Mouse (Mus musculus): ENCODE measurements at regions not wholly inside any gene's neighbourhood (a gene's known extent, or its start where the extent isn't known, plus 50 kb on each side); places are given as distances from the start of the nearest gene placed in this dataset.

DNA sequence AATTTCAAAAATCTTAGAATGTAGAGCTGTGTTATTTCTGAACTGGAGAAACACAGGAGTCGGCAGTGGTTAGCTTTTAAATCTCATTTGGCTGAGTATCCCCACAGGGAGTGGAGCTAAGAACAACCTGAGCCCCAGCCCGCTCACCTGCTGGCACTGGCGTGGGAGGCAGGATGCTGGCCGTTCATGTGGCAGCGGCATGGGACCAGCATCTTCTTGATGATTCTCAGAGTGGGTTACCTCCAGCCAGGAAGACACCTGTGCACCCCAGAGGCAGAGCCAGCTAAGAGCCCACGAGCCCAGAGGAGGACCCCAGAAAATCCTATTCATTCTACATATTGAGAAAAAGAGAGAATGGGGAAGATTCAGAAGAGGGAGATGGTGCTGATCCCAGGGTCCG, 181.7 kb downstream of the Vrk1 start:
- DNase-seq (ENCODE audit: low spot score) = no peak

- DNase-seq (ENCODE audit: low spot score) = no peak
These were observed 189.3 kb downstream of the Vrk1 start for GRCm38 (mm10) chr12:106199302-106199701.

- no peak for DNase-seq (ENCODE audit: low spot score)
These were observed 193.5 kb downstream of the Vrk1 start for GRCm38 (mm10) chr12:106203526-106203925.

DNA sequence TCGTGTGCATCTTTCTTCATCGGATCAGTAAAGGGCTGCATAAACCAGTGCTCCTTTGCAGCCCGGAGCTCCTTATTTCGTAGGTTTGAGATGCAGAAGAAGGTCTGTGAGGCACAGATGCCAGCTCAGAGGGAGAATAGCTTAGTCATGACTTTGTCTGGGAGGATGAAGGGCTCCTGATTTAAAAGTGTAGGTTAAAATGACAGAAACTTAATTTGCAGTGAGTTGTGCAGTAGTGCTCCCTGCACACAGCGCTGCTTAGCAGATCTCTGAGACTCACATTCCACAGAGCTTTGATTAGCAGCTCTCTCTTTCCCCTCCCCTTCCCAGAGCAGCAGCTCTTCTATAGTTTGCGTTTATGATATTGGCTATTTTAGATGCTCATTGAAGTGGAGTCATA, 200.9 kb downstream of the Vrk1 start:
- DNase-seq (ENCODE audit: low spot score) = no peak

DNA sequence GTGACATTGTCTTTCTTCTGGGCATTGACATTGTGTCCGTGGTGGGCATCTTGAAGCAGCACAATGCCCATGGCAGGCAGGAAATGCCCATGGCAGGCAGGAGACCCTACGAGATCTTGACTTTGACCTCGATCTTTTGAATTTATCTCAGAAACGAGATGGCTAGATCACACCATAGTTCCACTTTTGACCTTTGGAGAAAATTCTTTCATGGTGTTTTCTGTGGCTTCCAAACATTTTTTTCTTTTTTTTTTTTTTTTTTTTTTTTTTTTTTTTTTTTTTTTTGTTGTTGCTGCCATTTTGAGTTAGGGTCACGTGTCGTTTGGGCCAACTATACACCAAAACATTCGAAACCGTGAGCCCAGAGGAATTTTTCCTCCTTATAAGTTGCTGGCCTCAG, 201.5 kb downstream of the Vrk1 start:
- DNase-seq (ENCODE audit: low spot score) = no peak

GRCm38 (mm10) chr12:106212397-106212796, 202.4 kb downstream of the Vrk1 start:
- no peak for DNase-seq (ENCODE audit: low spot score)

DNA sequence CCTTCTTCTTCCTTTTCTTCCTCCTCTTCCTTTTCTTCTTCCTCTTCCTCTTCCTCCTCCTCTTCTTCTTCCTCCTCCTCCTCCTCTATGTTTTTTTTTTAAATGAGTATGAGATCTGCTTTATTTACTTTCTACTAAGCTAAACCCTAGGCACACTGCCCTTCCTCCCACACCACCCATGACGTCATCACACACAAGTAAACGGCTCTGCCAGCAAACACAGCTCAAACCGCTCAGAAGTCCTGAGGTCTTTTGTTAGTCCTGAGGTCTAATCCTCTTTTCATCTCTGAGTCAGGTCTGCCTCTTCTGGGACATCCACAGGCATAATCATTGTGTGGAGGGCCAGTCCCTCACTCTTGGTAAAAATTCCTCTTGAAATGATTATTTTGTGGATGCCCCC, 210.0 kb downstream of the Vrk1 start:
- DNase-seq (ENCODE audit: low spot score) = no peak

DNA sequence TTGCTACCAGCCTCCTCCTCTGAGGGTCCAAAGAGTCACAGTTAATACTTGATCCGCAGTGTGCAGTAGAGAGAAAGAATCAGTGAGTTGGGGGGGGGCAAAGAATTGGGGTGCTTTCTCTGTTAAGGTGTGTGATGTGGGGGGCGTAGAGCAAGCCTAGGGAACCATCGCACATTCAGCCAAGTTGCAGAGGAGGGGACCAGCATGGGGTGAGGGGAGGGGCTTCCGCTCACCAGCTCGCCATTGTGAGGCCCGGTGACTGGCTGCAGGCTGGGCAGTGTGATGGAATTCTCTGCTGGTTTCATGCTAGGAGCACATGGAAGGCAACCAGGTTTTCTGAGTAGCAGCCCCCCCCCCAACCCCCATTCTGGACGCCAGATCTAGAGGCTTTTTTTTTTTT, 216.2 kb downstream of the Vrk1 start:
- DNase-seq (ENCODE audit: low spot score) = no peak

- DNase-seq (ENCODE audit: low spot score) = no peak
These were observed 216.9 kb downstream of the Vrk1 start for GRCm38 (mm10) chr12:106226776-106227562.

DNA sequence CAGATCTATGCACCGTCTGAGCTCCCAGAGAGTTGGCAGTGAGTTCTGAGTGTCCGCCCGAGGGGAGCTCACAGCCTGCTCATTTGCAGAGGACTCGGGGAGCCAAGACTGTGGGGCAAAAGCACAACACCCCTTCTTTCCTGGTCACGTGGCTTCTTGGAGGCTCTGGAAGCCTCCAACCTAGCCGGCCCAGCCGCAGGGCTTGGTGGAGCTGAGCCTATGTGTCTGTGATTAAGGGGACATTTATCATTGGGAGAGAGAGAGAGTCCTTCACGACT, 217.5 kb downstream of the Vrk1 start:
- no peak for DNase-seq (ENCODE audit: low spot score)

DNA sequence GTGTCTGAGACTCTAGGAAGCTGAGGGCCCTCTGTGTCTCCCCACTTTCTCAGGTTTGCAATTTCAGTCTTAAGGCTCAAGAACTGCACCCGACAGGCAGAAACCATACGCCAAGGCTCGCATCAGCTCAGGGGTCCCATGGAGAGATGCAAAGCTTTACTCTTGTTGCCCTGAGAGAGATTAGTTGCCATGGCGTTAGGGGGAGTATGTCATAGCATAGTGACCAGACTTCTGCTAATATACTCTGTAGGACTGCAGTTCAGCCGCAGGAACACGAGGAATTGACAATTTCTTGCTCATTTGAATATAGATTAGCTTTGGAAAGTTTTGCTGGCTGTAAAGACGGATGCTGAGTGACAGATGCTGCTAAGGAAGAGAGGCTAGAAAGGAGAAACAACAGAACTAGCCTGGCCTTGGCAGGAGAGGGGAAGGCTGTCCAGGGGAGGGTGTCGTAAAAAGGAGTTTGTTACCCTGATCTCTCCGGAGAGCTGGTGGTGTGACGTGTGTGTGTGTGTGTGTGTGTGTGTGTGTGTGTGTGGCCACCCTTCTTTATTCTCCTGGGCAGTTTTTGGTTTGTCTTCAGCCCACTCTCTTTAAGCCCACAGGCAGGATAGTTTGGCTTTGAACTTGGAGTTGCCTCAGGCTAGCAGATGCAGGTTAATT, 235.3 kb downstream of the Vrk1 start:
- DNase-seq (ENCODE audit: low spot score) = no peak

- DNase-seq (ENCODE audit: low spot score) = no peak
These were observed 263.6 kb downstream of the Vrk1 start for GRCm38 (mm10) chr12:106273591-106273990.

DNA sequence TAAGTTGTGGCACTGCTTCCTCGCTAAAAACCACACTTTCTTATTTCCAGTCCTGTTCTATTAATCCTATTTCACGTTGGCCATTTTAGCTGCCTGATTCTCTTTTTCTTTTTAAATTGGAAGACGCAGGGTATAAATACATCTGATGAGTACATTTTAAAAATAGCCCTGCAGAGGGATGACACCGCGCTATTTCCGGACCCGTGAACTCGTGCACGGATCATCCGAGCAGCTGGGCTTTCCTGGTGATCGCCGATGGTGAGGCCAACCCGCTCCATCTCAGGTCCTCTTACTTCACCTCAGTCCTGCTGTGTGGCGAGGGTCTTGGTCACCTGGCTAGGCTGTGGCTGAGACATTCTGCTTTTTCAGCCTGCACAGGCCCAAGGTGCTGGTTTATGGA, 267.9 kb downstream of the Vrk1 start:
- no peak for DNase-seq (ENCODE audit: low spot score)

- no peak for DNase-seq (ENCODE audit: low spot score)
These were observed 272.6 kb downstream of the Vrk1 start for GRCm38 (mm10) chr12:106282491-106283106.

GRCm38 (mm10) chr12:106284814-106285213, 274.8 kb downstream of the Vrk1 start:
- DNase-seq (ENCODE audit: low spot score) = no peak

DNA sequence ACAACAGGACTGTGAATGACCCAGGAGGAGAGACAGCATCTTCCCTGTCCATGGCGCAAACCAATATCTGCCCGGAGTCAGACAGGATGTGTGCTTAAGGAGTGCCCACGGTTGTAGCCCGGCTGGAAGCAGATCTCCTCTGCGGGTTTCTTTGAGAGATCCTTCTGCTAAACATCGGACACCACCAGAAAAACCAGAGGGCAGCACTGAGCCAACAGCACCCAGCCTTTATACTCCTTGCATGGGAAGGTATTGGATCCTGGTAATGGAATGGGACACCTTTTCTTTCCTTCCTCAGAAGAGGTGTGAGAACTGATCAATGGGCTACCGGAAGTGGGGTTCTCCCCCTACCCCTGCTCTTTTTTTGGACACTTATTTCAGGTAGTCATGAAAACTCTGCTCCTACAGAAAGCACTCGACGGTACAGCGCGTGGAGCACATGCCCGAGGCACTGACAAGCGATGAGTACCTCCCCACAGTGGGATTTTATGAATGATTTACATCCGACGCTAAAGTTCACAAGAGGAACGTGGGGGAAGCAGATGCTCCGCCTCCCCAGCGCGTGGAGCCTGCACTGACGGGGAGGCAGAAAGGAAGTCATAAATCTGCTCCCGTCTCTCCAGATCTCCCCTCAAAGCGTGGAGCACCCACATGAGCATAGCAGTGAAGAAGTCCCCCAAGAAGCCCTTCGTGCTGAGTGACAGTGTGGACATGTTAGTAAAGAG, 278.9 kb downstream of the Vrk1 start:
- DNase-seq (ENCODE audit: low spot score) = no peak

DNA sequence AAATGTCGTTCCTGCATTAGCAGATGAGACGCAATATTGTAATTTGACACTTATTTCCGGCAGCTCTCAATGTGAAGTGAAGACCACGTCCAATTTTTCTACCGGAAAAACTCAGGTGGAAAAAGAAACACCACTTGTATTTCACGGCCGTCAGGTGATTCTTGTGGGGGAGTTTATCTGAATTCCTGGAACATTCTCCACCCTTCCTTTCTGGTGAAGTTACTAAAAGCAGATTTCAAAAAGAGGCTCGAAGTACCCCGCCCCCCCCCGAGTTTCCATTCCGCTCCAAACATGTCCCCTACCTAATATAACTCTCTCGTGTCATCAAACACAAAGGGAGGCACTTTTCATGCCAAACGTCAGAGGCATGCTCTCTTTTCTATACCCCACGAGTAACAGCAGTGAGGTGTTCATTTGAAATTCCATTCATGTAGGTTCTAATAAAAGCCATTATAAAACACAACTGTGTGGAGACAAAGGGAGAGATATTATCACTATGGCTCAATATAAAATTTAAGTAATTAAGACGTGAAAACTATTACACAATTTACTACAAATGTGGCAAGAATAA, 281.5 kb downstream of the Vrk1 start:
- DNase-seq (ENCODE audit: low spot score) = no peak

- DNase-seq (ENCODE audit: low spot score) = no peak
These were observed 283.1 kb downstream of the Vrk1 start for GRCm38 (mm10) chr12:106293117-106293516.

DNA sequence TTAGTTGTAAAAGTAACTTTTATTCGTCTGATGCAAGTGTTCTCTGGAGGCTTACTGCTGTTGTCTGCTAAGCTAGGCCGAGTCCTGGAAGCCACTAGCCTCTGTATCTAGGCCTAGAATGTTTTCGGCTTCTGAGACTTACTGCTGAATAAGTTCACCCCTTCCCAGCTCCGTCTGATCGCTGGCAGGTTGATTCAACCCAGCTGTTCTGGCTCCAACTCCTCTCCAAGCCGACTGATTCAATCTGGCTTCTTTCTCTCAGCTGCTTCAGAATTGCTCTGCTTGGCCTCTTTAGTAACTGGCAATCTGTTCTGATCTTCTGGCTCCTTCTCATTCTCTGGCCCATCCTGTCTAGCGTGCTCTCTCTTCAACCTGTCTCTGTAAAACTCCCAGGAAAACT, 285.6 kb downstream of the Vrk1 start:
- DNase-seq (ENCODE audit: low spot score) = no peak

DNA sequence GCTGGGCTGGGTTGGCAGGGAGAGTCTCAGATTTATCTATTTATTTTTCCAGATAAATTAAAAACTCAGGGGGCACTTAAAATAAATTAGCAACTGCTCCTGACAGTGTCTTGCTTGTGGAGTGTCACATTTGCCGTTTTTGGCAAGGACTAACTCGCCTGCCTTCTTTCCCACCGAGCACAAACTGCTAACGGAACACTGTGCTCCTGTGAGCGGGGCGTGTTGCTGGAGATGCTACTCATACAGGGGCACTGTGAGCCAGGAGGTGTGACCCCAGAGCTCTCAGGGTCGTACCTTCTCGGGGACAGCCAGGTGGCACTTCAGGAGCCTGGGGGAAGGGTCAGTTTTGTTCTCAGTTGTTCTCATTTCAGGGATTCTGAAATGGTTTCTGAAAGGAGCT, 292.6 kb downstream of the Vrk1 start:
- DNase-seq (ENCODE audit: low spot score) = no peak

DNA sequence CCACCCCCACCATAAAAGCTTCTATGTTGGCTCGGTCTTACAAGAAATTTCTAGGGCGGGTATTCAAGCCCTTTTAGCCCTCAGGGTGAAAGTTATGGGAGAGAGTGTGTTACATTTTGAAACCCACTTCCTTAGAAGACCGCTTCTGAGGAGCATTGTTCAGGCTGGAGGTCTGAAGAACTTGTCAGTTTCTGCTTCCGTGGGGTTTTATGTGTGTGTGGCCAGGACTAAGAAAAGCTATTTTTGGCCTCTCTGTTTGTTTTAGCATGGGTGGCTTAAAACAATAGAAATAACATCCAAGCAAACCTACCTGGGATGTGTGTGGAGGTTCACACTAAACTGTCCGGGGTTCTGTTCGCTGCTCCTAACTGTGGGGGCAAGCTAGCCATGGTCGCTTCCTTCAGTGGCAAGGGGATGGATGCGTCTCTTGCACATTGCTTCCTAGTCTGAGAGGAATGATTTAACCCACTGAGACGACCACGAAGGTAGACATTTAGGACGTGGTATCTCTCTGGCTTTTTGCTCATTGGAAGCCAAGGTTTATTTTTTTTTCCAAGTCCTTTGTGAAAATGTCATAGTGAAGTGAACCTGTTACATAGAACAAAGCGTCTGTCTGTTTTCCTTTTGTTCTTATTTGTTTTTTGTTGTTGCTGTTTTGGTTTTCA, 298.4 kb downstream of the Vrk1 start:
- DNase-seq (ENCODE audit: low spot score) = no peak

All from c-Kit-positive CD71-positive TER-119-positive erythroid progenitor cells, embryonic 14.5 days (primary cell).